Mouse (Mus musculus): ENCODE results near the gene Dyrk1b.

DNA sequence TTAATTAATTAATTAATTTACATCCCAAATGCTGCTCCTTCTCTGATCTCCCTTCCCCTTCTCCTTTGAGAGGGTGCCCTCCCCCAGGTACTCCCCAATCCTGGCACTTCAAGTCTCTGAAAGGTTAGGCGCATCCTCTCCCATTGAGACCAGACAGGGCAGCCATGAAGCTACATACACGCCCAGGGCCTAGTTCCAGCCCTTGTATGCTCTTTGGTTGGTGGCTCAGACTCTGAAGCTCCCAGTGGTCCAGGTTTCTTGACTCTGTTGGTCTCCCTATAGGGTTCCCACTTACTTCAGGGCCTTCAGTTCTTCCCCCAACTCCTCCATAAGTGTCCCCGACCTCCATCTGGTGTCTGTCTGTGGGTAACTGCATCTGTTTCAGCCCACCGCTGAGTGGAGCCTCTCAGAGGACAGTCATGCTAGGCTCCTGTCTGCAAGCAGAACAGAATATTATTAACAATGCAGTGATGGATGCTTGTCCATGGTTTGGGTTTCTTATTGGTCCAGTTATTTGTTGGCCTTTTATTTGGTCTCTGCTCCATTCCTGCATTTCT lies 26.9 kb downstream of the Dyrk1b start:
- TF ChIP-seq POLR2A (IDR thresholded peaks at IDR 0.05; ENCODE audit: insufficient read depth, low read depth, low read length): no peak
- no peak for TF ChIP-seq CTCF (IDR thresholded peaks at IDR 0.05; ENCODE audit: insufficient read depth, low read depth, low read length)

All from olfactory bulb, adult 2 months (tissue).